Mouse (Mus musculus) liver, embryonic 14.5 days (tissue): ENCODE data around the gene Ppt2.

Experiments
- CTCF ChIP-seq: IDR thresholded peaks from 2 replicates; pipeline ENCODE4 v1.5.1; 2016; ENCODE audit warnings: antibody characterized with exemption, low read depth, control low read depth
- EP300 ChIP-seq: IDR thresholded peaks from 2 replicates; pipeline ENCODE4 v1.6.1; 2016; ENCODE audit warnings: antibody characterized with exemption, low read depth

- TF ChIP-seq CTCF (no peak), EP300 (no peak)
Observed at GRCm38 (mm10) chr17:34583819-34584218, 44.5 kb downstream of the Ppt2 start.
